In the genomic region with DNA sequence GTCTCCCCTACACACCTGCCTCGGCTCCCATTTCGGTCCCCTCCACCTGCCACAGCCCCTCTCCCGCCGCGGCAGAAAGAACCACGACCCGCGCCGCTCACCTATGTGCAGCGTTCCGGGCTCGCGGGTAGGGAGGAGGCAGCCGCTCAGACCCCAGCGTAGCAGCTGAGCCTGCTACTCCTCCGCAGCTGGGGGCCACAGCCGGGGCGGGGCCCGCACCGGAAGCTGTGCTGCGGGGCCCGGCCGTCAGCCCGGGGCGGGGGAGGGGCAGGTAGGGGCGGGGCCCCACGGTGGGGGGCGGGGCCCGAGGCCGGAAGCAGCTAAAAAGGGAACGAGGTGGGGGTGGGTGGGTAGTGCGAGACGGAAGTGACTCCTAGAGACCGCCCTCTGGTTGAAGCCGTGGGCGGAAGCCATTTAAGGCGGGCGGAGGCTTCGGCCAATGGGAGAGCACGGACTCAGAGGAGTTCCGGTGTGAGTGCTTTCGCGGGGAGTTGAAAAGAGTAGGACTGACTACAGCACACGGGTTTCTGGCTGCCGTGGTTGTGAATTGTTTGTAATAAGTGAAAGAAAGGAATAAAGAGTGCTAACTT, we compare ENCODE assay signal across 8 mouse cellular contexts. TPM values are rescaled to one million over a fixed set of nuclear protein-coding genes. Genes with fewer than 3 reads are reported as not detected.
A peak's percentile ranks its signal among the peaks of the same experiment; 100 is the strongest.
DNase-seq lines count a peak whose midpoint lies in the region; ATAC-seq lines count a peak whose summit lies in the region.

Gene Arid3b (minus strand): TSS at position 213 of the 590 bp plus-strand sequence.

- peak within 1 kb of the TSS; percentile 59 for H3K4me2 ChIP-seq in hindbrain, embryonic 11.5 days (replicated peaks; ENCODE audit: low read depth, low read length)

- peak within 1 kb of the TSS; percentile 78 for H3K27ac ChIP-seq in hindbrain, embryonic 11.5 days (ENCODE audit: low read depth, low read length)

- no peaks in the 10 kb centered on the region for H3K9me3 ChIP-seq in hindbrain, embryonic 11.5 days (ENCODE audit: control insufficient read depth, low read length)

- H3K36me3 ChIP-seq in hindbrain, embryonic 11.5 days (ENCODE audit: control insufficient read depth, insufficient read depth, low read length): no peaks in the 10 kb centered on the region

- H3K4me3 ChIP-seq in hindbrain, embryonic 11.5 days (ENCODE audit: low read depth, low read length): peak within 1 kb of the TSS; percentile 74

- peaks cover 7% of the 10 kb centered on the region; the same call in 1 of the 2 replicates for H3K4me1 ChIP-seq in hindbrain, embryonic 11.5 days (replicated peaks; ENCODE audit: control insufficient read depth, insufficient read depth, low read length)

- under 1% methylated on average over 27 of the region's 45 CpGs for WGBS in hindbrain, embryonic 11.5 days

- ATAC-seq in frontal cortex, adult (ENCODE audit: low TSS enrichment): peak; percentile 94
- ATAC-seq in hindbrain, embryonic 11.5 days (ENCODE audit: low FRiP score): peak; percentile 99

- H3K27me3 ChIP-seq in hindbrain, embryonic 11.5 days (ENCODE audit: control insufficient read depth, insufficient read depth, low read length): no peaks in the 10 kb centered on the region

- peak within 1 kb of the TSS; percentile 75 for H3K9ac ChIP-seq in hindbrain, embryonic 11.5 days (ENCODE audit: low read depth, low read length)

- peak; percentile 94 for DNase-seq in MN1 (ENCODE audit: low spot score)
- peak; percentile 90 for DNase-seq in cerebellum, adult 9-10 months
- DNase-seq in hindbrain, embryonic 11.5 days (ENCODE audit: low spot score): peak; percentile 94
- DNase-seq in layer of hippocampus, postnatal 10 days (ENCODE audit: low spot score in 2 of 2): peak; percentile 88 to 91
- DNase-seq in lung, postnatal 10 days: peak; percentile 96
- DNase-seq in ovary, postnatal 36 days (ENCODE audit: low spot score): peak; percentile 90
- DNase-seq in thymus, postnatal 25 days: peak; percentile 92

RNA-seq across cellular contexts. Expression of gene Arid3b, which starts in this region (rescaled TPM):
- 21.9 and 27.7 TPM in 2 replicates for polyA plus RNA-seq in hindbrain, embryonic 11.5 days (2014; fragmentation: Nextera tagmentation; extraction: Ambion mirVana)
- 10 to 100 TPM; 10.0 to 11.8 TPM for total RNA-seq in layer of hippocampus, postnatal 10 days (2021)

Comparison
In these comparisons a context has a peak if more than half of its experiments do, and no peak if none do; other contexts are left out.
1. Peak in every context shown above with its lines: DNase-seq, ATAC-seq, H3K4me3 ChIP-seq and H3K27ac ChIP-seq.